Mouse (Mus musculus): ENCODE results near the gene Pkp2. TPM values are rescaled to one million over a fixed set of nuclear protein-coding genes. Genes with fewer than 3 reads are reported as not detected.
A peak's percentile ranks its signal among the peaks of the same experiment; 100 is the strongest.

Gene Pkp2
- total RNA-seq, 1 experiment = 57.7 TPM

GRCm38 (mm10) chr16:16219835-16220234, 6.7 kb downstream of the Pkp2 start:
- H3K36me3 ChIP-seq (ENCODE audit: control insufficient read depth, insufficient read depth, low read length, poor library complexity, severe bottlenecking) = peaks cover 2% of the 10 kb centered on the region; the same call in 1 of the 2 replicates
- no peak for DNase-seq (ENCODE audit: low read depth, low spot score)
- no peaks in the 10 kb centered on the region for H3K9me3 ChIP-seq (ENCODE audit: control insufficient read depth, insufficient read depth, low read depth, low read length)
- H3K9ac ChIP-seq (ENCODE audit: insufficient read depth, low read depth, low read length, poor library complexity, severe bottlenecking) = no peak overlapping the region
- in situ Hi-C loops (cut with MboI; ENCODE audit: low sequenced_read_pairs in 2 of 2, unreplicated experiment in 2 of 2) = no loop called here
- no peak overlapping the region for H3K27ac ChIP-seq (ENCODE audit: insufficient read depth, low read depth, low read length, poor library complexity, severe bottlenecking)
- no peak for TF ChIP-seq ZNF384 (IDR thresholded peaks at IDR 0.05; ENCODE audit: low read depth, low read length)
- TF ChIP-seq ZC3H11A (IDR thresholded peaks at IDR 0.05; ENCODE audit: borderline replicate concordance, low read depth, low read length) = no peak
- TF ChIP-seq MAFK (IDR thresholded peaks at IDR 0.05; ENCODE audit: insufficient read depth, low read depth, low read length) = no peak
- no peak for TF ChIP-seq HCFC1 (IDR thresholded peaks at IDR 0.05; ENCODE audit: borderline replicate concordance, insufficient read depth, low read length)
- no peak for TF ChIP-seq CHD2 (IDR thresholded peaks at IDR 0.05; ENCODE audit: low read depth, low read length)
- H3K4me3 ChIP-seq (ENCODE audit: insufficient read depth in 1 of 2, low read depth in 1 of 2, low read length in 2 of 2, poor library complexity in 1 of 2, severe bottlenecking in 1 of 2) = no peak overlapping the region
- peaks cover 0 to 9% of the 10 kb centered on the region in 2 experiments; a peak in 3 of 4 replicates for H3K4me1 ChIP-seq (ENCODE audit: control insufficient read depth in 2 of 2, insufficient read depth in 2 of 2, low read length in 2 of 2, poor library complexity in 1 of 2)

- no peak for TF ChIP-seq MAFK (IDR thresholded peaks at IDR 0.05; ENCODE audit: insufficient read depth, low read depth, low read length)
- TF ChIP-seq ZC3H11A (IDR thresholded peaks at IDR 0.05; ENCODE audit: borderline replicate concordance, low read depth, low read length) = no peak
- no peak for TF ChIP-seq HCFC1 (IDR thresholded peaks at IDR 0.05; ENCODE audit: borderline replicate concordance, insufficient read depth, low read length)
- no peak for TF ChIP-seq ZNF384 (IDR thresholded peaks at IDR 0.05; ENCODE audit: low read depth, low read length)
- TF ChIP-seq CHD2 (IDR thresholded peaks at IDR 0.05; ENCODE audit: low read depth, low read length) = no peak
- H3K9me3 ChIP-seq (ENCODE audit: control insufficient read depth, insufficient read depth, low read depth, low read length) = no peaks in the 10 kb centered on the region
- H3K9ac ChIP-seq (ENCODE audit: insufficient read depth, low read depth, low read length, poor library complexity, severe bottlenecking) = no peak overlapping the region
- DNase-seq (ENCODE audit: low read depth, low spot score) = no peak
- H3K4me3 ChIP-seq (ENCODE audit: insufficient read depth in 1 of 2, low read depth in 1 of 2, low read length in 2 of 2, poor library complexity in 1 of 2, severe bottlenecking in 1 of 2) = no peak overlapping the region
- peaks cover 0 to 8% of the 10 kb centered on the region in 2 experiments; a peak in 3 of 4 replicates for H3K4me1 ChIP-seq (ENCODE audit: control insufficient read depth in 2 of 2, insufficient read depth in 2 of 2, low read length in 2 of 2, poor library complexity in 1 of 2)
- in situ Hi-C loops (cut with MboI; ENCODE audit: low sequenced_read_pairs in 2 of 2, unreplicated experiment in 2 of 2) = no loop called here
- H3K27ac ChIP-seq (ENCODE audit: insufficient read depth, low read depth, low read length, poor library complexity, severe bottlenecking) = no peak overlapping the region
- H3K36me3 ChIP-seq (ENCODE audit: control insufficient read depth, insufficient read depth, low read length, poor library complexity, severe bottlenecking) = peaks cover 4% of the 10 kb centered on the region; the same call in 1 of the 2 replicates
Measured at GRCm38 (mm10) chr16:16222651-16223050, 9.5 kb downstream of the Pkp2 start.

- Histone ChIP-seq H3K4me1 (ENCODE audit: control insufficient read depth in 2 of 2, insufficient read depth in 2 of 2, low read length in 2 of 2, poor library complexity in 1 of 2) (peaks cover 0 to 7% of the 10 kb centered on the region in 2 experiments; a peak in 3 of 4 replicates), H3K4me3 (ENCODE audit: insufficient read depth in 1 of 2, low read depth in 1 of 2, low read length in 2 of 2, poor library complexity in 1 of 2, severe bottlenecking in 1 of 2) (no peak overlapping the region)
- no peak for DNase-seq (ENCODE audit: low read depth, low spot score)
Measured at GRCm38 (mm10) chr16:16224506-16224924, 11.4 kb downstream of the Pkp2 start.

DNA sequence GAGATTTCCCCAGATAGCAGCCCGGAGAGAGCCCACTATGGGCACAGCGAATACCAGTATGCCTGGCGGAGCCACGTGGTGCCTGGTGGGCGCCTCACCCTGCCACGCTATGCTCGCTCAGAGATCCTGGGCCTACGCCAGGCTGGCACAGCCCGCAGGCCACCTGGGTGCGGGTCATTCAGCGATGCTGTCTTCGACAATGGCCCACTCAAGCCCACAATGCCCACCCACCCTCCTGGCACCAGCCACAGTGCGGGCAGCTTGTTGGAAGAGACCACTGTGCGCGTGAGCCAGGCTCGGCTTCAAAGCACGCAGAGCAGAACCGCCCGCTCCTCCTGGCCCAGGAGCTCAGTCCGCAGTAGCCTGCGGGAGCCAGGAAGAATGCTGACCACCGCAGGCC, 12.7 kb downstream of the Pkp2 start:
- in situ Hi-C loops (cut with MboI; ENCODE audit: low sequenced_read_pairs in 2 of 2, unreplicated experiment in 2 of 2) = no loop called here
- H3K27ac ChIP-seq (ENCODE audit: insufficient read depth, low read depth, low read length, poor library complexity, severe bottlenecking) = no peak overlapping the region
- H3K9me3 ChIP-seq (ENCODE audit: control insufficient read depth, insufficient read depth, low read depth, low read length) = no peaks in the 10 kb centered on the region
- peak overlapping the region; percentile 53 to 59 for H3K4me3 ChIP-seq (ENCODE audit: insufficient read depth in 1 of 2, low read depth in 1 of 2, low read length in 2 of 2, poor library complexity in 1 of 2, severe bottlenecking in 1 of 2)
- H3K9ac ChIP-seq (ENCODE audit: insufficient read depth, low read depth, low read length, poor library complexity, severe bottlenecking) = peak overlapping the region; percentile 62
- peaks cover 2% of the 10 kb centered on the region; the same call in 1 of the 2 replicates for H3K36me3 ChIP-seq (ENCODE audit: control insufficient read depth, insufficient read depth, low read length, poor library complexity, severe bottlenecking)
- TF ChIP-seq ZNF384 (IDR thresholded peaks at IDR 0.05; ENCODE audit: low read depth, low read length) = no peak
- TF ChIP-seq CHD2 (IDR thresholded peaks at IDR 0.05; ENCODE audit: low read depth, low read length) = no peak
- no peak for TF ChIP-seq MAFK (IDR thresholded peaks at IDR 0.05; ENCODE audit: insufficient read depth, low read depth, low read length)
- no peak for TF ChIP-seq ZC3H11A (IDR thresholded peaks at IDR 0.05; ENCODE audit: borderline replicate concordance, low read depth, low read length)
- no peak for TF ChIP-seq HCFC1 (IDR thresholded peaks at IDR 0.05; ENCODE audit: borderline replicate concordance, insufficient read depth, low read length)
- H3K4me1 ChIP-seq (ENCODE audit: control insufficient read depth in 2 of 2, insufficient read depth in 2 of 2, low read length in 2 of 2, poor library complexity in 1 of 2) = peaks cover 0 to 6% of the 10 kb centered on the region in 2 experiments; a peak in 3 of 4 replicates
- DNase-seq (ENCODE audit: low read depth, low spot score) = no peak

More at GRCm38 (mm10) chr16:16224506-16224924, 11.4 kb downstream of the Pkp2 start:
- TF ChIP-seq CHD2 (IDR thresholded peaks at IDR 0.05; ENCODE audit: low read depth, low read length) (no peak), MAFK (IDR thresholded peaks at IDR 0.05; ENCODE audit: insufficient read depth, low read depth, low read length) (no peak), ZC3H11A (IDR thresholded peaks at IDR 0.05; ENCODE audit: borderline replicate concordance, low read depth, low read length) (no peak), ZNF384 (IDR thresholded peaks at IDR 0.05; ENCODE audit: low read depth, low read length) (no peak), HCFC1 (IDR thresholded peaks at IDR 0.05; ENCODE audit: borderline replicate concordance, insufficient read depth, low read length) (no peak)
- Histone ChIP-seq H3K9ac (ENCODE audit: insufficient read depth, low read depth, low read length, poor library complexity, severe bottlenecking) (no peak overlapping the region), H3K27ac (ENCODE audit: insufficient read depth, low read depth, low read length, poor library complexity, severe bottlenecking) (no peak overlapping the region), H3K36me3 (ENCODE audit: control insufficient read depth, insufficient read depth, low read length, poor library complexity, severe bottlenecking) (peaks cover 4% of the 10 kb centered on the region; the same call in 1 of the 2 replicates), H3K9me3 (ENCODE audit: control insufficient read depth, insufficient read depth, low read depth, low read length) (no peaks in the 10 kb centered on the region)
- in situ Hi-C loops (cut with MboI; ENCODE audit: low sequenced_read_pairs in 2 of 2, unreplicated experiment in 2 of 2) = no loop called here

Measured in ES-E14 (cell line).